Mouse (Mus musculus) left cerebral cortex, adult 2 months (tissue): ENCODE measurements around the gene Srek1ip1. TPM values are rescaled to one million over a fixed set of nuclear protein-coding genes. Genes with fewer than 3 reads are reported as not detected.
A peak's percentile ranks its signal among the peaks of the same experiment; 100 is the strongest.

Experiments used
- DNase-seq, 2 experiments: peaks; one replicate each; pipeline ENCODE4 v3.0.0; 2021 to 2022; ENCODE audit warnings: low spot score in 2 of 2, mixed read lengths in 1 of 2; ENCODE audit errors: extremely low spot score in 1 of 2
- H3K27ac ChIP-seq: fragments of 200-600 bp; 2 replicates; pipeline ENCODE4 v1.8.1; 2022
- H3K4me3 ChIP-seq: fragments of 200-600 bp; 2 replicates; pipeline ENCODE4 v1.8.1; 2022
- CTCF ChIP-seq: fragments of 200-600 bp; IDR thresholded peaks from 2 replicates; pipeline ENCODE4 v1.8.1; 2022; ENCODE audit warnings: antibody characterized with exemption, mild to moderate bottlenecking, moderate library complexity
- intact Hi-C: fragments of 180-260 bp; cut with DNase I; formaldehyde crosslinking; loops from one replicate; pipeline ENCODE4 v1.15.1; 2025
- long read RNA-seq, 2 experiments: library from polyadenylated mRNA; stranded (forward); transcript quantifications; one replicate each; pipeline ENCODE4 v2.0.0; 2021; ENCODE audit warnings: borderline mapping rate in 2 of 2
- total RNA-seq, 2 experiments: library from RNA; stranded (reverse); gene quantifications; 2 replicates each; pipeline ENCODE4 v1.2.3; 2021

Srek1ip1 gene
- 10 to 100 TPM; 18.9 to 19.3 TPM for total RNA-seq
- long read RNA-seq, experiment 1, partial matches to known transcripts = 0 of 4 reads
- long read RNA-seq, experiment 1, other reads (novel, unspliced or antisense) = 0 of 4 reads
- long read RNA-seq, experiment 2, transcript Srek1ip1-201 (5 exons, 2,365 nt) = major isoform, 7 of 7 reads
- long read RNA-seq, experiment 2, partial matches to known transcripts = 0 of 7 reads
- long read RNA-seq, experiment 2, other reads (novel, unspliced or antisense) = 0 of 7 reads

DNA sequence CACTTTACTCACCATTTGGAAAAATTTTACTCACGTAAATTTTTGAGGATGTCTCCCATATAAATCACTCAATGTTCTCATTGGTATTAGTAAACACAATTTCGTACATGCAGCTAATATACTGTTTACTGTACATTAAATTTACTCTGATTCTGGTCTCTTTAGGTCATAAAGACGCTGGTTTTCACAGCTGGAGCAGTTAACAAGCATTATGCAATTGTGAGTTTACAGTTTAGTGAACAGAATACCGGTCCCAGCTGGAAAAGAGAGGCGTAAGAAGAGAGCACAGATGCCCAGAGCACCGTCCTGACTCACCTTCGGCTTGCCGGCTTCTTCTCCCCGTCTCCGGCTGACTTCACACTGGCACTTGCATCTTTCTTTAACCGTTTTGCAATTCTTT lies at the start of gene Srek1ip1:
Gene Srek1ip1, plus strand, starts transcription at position 301 of the 400 bp plus-strand sequence.
- DNase-seq = no peak
- intact Hi-C loops = loop anchor here (5.0 kb wide), 1 partner anchor 595 kb away; no protein-coding TSS in a partner anchor
- TF ChIP-seq CTCF = no peak
- Histone ChIP-seq H3K4me3 (no peak within 1 kb of the TSS), H3K27ac (no peak within 1 kb of the TSS)

DNA sequence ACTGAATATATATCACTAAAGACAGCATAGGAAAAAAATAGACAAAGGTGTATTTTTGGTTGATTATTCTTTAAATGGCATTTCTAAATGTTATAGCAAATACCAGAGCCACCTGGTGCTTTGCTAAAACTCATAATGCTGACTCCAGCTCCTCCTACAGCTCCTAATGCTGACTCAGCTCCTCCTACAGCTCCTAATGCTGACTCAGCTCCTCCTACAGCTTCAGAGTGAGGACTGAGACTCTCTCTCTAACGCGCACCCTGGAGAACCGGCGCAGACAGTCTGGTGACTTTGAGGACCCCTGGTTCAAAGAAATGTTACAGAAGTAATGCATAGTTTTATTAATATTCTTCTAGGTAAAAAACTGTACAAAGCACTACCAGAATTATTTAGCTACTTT lies 49.4 kb upstream of the Srek1ip1 start:
- DNase-seq = no peak
- H3K27ac ChIP-seq = no peak overlapping the region
- intact Hi-C loops = no loop called here
- H3K4me3 ChIP-seq = no peak overlapping the region
- no peak for TF ChIP-seq CTCF

DNA sequence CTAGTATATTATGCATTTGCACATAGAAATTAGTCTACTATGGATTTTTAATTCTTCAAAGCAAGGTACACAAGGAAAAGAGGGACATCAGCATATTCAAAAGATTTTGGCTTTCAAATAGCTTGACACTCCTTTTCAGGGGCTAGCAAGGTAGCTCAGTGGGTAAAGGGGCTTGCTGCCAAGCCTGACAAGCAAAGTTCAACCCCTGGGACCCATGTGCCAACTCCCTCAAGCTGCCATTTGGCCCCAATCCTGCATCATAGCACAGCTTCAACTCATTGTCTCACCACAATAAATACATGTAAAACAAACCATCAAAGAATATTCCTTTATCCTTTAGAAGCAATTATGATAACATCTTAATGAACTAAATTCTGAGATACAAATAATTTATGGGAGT lies 45.3 kb upstream of the Srek1ip1 start:
- no peak overlapping the region for H3K27ac ChIP-seq
- no peak overlapping the region for H3K4me3 ChIP-seq
- no peak for TF ChIP-seq CTCF
- no peak for DNase-seq
- intact Hi-C loops = no loop called here

DNA sequence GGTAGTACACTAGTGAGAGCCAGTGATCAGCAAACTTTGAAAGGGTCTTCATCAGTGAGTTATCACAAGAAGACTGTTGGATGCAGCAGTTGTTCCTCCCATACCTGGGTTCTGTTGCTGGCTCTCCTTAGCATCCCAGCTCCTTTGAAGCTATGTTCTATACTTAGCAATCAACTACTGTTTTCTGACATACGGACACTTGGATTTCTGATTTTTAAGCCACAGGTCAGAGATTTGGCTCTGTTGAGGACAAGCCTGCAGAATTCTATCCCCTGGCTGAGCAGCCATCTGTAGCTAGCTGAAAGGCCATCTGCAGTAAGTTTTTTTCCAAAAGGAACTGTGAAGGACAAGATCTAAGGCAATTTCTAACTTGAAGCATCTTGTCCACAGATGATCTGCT lies 32.9 kb upstream of the Srek1ip1 start:
- no peak for TF ChIP-seq CTCF
- Histone ChIP-seq H3K4me3 (no peak overlapping the region), H3K27ac (no peak overlapping the region)
- DNase-seq = no peak
- intact Hi-C loops = no loop called here

DNA sequence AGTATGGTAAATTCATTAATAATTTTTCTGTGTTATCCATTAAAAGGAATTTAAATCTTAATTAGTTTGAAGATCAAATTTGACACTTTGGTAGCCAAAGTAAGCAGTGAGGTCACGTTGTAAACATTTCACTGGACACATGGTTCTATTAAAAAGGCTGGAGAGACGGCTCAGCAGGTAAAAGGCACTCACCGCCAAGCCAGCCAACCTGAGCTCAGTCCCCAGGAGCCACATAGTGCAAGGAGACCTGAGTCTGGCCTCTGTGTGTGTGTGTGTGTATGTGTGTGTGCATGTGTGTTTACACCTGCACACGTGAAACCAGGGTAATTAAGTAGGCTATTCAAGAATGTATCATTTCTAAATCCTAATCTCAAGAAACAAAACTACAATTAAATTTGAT lies 29.9 kb upstream of the Srek1ip1 start:
- TF ChIP-seq CTCF = no peak
- intact Hi-C loops = no loop called here
- DNase-seq = no peak
- no peak overlapping the region for H3K27ac ChIP-seq
- H3K4me3 ChIP-seq = no peak overlapping the region

DNA sequence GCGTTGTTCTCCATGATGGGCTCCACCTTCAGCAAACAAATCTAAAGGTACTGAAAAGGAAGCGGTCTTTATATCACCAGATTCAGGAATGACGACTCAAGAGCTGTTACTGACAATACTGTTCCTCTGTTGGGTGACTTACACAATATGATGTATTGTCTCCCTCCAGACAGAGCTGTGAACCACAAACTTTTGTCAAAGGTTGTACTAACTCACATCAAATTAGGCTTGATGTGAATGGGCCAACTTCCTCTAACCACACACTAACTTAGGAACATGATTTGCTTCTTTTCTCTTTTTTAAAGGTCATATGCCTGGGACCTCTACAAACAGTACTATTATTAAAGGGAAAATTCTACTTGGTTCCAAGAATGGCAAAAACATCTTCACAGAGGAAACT lies 29.1 kb upstream of the Srek1ip1 start:
- intact Hi-C loops = no loop called here
- no peak for DNase-seq
- no peak for TF ChIP-seq CTCF

DNA sequence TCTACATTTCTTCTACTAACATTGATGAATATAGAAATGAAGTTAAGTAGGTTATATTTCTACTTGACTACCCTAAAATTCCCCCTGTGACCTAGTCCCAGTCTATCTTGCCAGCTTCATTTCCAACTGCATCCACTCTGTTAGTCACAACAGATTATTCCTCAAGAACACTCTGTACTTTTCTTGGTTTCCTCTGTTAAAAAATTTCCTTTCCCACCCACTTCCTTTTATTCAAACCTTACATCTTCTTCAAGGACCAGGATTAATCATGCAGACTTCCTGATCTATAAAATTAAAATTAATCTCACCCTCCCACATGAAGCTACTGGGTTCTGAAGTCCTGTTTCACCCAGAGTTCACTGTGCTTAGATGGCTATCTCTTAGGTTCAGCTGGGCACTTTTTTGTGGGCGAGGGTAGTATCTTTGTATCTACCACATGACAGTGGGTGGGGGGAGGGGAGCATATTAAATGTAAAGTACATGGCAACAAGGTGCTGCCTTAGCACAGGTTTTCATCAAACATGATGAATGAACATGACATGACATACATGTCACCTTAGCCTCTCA lies 13.1 kb upstream of the Srek1ip1 start:
- intact Hi-C loops = no loop called here

More for the DNA sequence above, 29.1 kb upstream of the Srek1ip1 start:
- Histone ChIP-seq H3K27ac (no peak overlapping the region), H3K4me3 (no peak overlapping the region)

DNA sequence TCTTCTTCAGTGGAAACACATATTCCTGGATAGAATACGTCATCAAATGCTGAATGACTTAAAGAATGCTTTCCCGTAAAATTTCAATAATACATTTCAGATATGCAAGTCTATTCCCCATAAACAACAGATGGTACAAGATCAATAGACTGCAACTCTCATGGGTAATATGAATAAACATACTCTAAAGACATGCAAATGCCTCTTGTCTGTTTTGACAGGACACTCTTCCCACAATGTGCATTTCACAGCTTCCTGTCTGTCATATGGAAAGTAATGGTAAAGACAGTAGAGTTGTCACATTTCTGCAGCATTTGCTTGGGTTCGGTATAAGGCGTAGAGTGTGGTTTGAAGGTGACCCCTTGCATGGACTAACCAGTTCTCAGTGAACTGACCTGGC lies 5.0 kb upstream of the Srek1ip1 start:
- intact Hi-C loops = loop anchor here (5.0 kb wide), 1 partner anchor 270 kb away; no protein-coding TSS in a partner anchor
- H3K27ac ChIP-seq = no peak overlapping the region
- TF ChIP-seq CTCF = no peak
- no peak overlapping the region for H3K4me3 ChIP-seq
- DNase-seq = no peak

More for the DNA sequence above, 13.1 kb upstream of the Srek1ip1 start:
- DNase-seq = no peak
- no peak overlapping the region for H3K4me3 ChIP-seq
- H3K27ac ChIP-seq = no peak overlapping the region
- TF ChIP-seq CTCF = no peak

DNA sequence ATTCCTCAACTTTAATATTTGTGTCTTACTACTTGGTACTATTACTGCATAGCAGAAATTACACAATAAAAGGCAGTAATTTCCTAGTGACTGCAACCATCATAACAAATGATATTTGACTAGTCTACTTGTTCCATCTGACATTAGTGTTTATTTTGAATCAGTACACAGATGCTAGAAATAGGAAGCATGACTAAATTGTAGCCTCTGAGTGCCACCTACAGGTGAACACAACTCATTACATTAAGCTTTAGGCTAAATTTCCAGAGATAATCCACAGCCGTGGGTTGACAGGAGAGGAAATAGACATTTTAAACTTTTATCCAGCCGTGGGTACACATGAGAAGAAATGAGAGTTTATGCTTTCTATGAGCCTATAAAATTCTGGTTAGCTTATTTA lies 2.6 kb upstream of the Srek1ip1 start:
- intact Hi-C loops = loop anchor here (1.0 to 5.0 kb wide), 3 partner anchors 272 to 592 kb away; no protein-coding TSS in a partner anchor
- no peak overlapping the region for H3K27ac ChIP-seq
- peak; percentile 84 for TF ChIP-seq CTCF
- no peak for DNase-seq
- no peak overlapping the region for H3K4me3 ChIP-seq

DNA sequence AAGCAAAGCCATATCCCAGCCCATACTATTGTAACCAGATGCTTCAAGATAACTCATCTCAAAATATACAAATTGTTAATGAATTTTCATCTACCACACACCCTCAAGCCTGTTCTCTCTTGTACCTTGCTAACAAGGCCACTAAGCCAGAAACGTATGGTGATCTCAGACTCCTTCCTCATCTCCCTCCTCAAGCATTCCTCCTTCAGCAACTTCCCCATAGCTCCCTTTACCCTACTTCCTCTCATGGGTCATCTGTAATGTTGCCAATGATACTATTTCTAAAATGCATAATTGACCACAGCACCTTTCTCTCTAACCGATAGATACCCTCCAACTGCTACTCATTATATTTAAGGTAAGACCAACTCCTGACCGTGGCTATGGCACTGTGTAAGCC lies 2.1 kb downstream of the Srek1ip1 start:
- Histone ChIP-seq H3K27ac (no peak overlapping the region), H3K4me3 (no peak overlapping the region)
- TF ChIP-seq CTCF = no peak
- intact Hi-C loops = loop anchor here (5.0 kb wide), 1 partner anchor 597 kb away; no protein-coding TSS in a partner anchor
- DNase-seq = no peak

DNA sequence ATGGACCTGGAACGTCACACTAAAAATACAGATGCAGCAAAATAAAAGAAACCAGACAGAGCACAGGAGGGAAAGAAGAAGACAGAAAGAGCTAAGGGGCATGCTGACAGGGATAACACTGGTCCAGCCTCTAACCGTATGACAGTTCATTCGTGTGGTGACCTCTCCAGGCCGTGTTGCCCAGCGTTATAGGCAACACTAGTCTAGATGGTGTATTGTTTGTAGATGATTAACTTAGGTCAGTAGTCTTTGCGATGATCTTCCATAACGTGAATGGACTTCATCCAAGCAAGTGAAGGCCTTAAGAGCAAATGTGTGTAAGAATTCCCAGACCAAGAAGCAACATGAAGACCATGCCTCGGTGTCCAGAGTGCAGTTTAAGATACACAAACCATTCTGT lies 6.8 kb downstream of the Srek1ip1 start:
- no peak overlapping the region for H3K27ac ChIP-seq
- no peak overlapping the region for H3K4me3 ChIP-seq
- no peak for TF ChIP-seq CTCF
- DNase-seq = no peak
- intact Hi-C loops = no loop called here

DNA sequence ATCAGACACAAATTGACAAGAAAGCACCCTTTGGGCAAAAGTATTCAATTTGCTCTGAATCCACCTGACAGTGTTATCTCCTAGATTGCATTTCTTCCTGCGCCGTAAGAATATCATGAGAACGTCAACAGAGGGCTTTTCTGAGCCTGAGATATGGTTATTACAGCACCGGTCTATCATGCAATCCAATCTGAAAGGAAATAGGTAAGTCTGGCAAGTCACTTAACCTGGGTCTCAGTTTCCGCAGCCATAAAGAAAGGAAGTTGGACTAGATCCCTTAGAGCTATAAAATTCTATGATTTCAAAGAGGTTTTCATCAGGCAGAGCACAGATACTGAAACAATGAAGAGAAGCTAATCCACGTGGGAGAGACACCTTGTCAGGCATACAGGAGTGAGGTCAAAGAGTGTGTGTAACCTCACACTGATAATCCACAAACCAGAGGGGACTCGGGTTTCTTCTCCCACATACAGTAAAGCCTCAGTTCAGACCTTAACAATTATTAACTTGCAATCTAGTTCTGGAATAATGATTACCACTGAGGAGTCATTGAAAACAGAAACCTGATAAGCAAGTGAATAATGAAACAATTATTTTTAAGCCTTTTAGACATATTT lies 7.4 kb downstream of the Srek1ip1 start:
- no peak overlapping the region for H3K27ac ChIP-seq
- H3K4me3 ChIP-seq = no peak overlapping the region
- DNase-seq = no peak
- TF ChIP-seq CTCF = no peak
- intact Hi-C loops = no loop called here
